Mouse (Mus musculus): Measurements from ENCODE around the gene Elf2. TPM values are rescaled to one million over a fixed set of nuclear protein-coding genes. Genes with fewer than 3 reads are reported as not detected.
A peak's percentile ranks its signal among the peaks of the same experiment; 100 is the strongest.

Elf2 gene
- polyA plus RNA-seq, 1 experiment from 2014 or later: 37.9 TPM

DNA sequence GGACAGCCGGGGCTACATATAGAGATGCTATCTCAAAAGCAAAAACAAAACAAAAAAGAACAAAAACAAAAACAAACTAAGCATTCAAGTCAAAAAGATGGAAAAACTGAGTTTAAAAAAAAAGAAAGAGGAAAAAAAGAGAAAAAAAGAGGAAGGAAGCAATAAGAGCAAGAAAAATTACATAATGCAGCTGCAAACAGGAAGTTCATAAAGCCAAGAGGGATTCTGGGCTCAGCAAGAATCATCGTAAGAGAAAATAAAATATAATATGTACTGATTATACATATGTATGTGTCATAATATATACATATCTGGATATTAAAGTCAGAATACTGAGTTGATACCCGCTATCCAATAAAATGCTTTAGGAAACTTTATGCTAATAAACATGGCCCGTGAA lies 58.7 kb downstream of the Elf2 start:
- no peak for DNase-seq (ENCODE audit: low spot score)
- Histone ChIP-seq H3K36me3 (peaks cover 9% of the 10 kb centered on the region), H3K9me3 (replicated peaks) (no peaks in the 10 kb centered on the region), H3K4me3 (no peak overlapping the region), H3K4me1 (peaks cover 11% of the 10 kb centered on the region), H3K27me3 (ENCODE audit: low read depth, poor library complexity, severe bottlenecking) (no peaks in the 10 kb centered on the region), H3K27ac (replicated peaks) (no peak overlapping the region)
- 93% methylated on average over 4 of the region's 4 CpGs for WGBS

- H3K36me3 ChIP-seq: peaks cover 1% of the 10 kb centered on the region; the same call in 1 of the 2 replicates
- H3K4me1 ChIP-seq: peaks cover 20% of the 10 kb centered on the region
- DNase-seq (ENCODE audit: low spot score): no peak
- no peaks in the 10 kb centered on the region for H3K9me3 ChIP-seq (replicated peaks)
- H3K27me3 ChIP-seq (ENCODE audit: low read depth, poor library complexity, severe bottlenecking): no peaks in the 10 kb centered on the region
- H3K4me3 ChIP-seq: peak overlapping the region; percentile 99; the same call in 1 of the 2 replicates
- 76% methylated on average over 4 of the region's 4 CpGs for WGBS
- no peak overlapping the region for H3K27ac ChIP-seq (replicated peaks)
Measured at GRCm38 (mm10) chr3:51278433-51278832, 62.0 kb downstream of the Elf2 start.

GRCm38 (mm10) chr3:51277201-51278150 lies 63.0 kb downstream of the Elf2 start:
- Histone ChIP-seq H3K4me3 (peak overlapping the region; percentile 99), H3K36me3 (peaks cover 5% of the 10 kb centered on the region; the same call in 1 of the 2 replicates), H3K27ac (replicated peaks) (peak overlapping the region; percentile 98), H3K9me3 (replicated peaks) (no peaks in the 10 kb centered on the region), H3K4me1 (peaks cover 20% of the 10 kb centered on the region), H3K27me3 (ENCODE audit: low read depth, poor library complexity, severe bottlenecking) (no peaks in the 10 kb centered on the region)
- peak; percentile 83 for DNase-seq (ENCODE audit: low spot score)
- WGBS: 1% methylated on average over 75 of the region's 75 CpGs

GRCm38 (mm10) chr3:51276421-51277111 lies 63.9 kb downstream of the Elf2 start:
- WGBS: under 1% methylated on average over 91 of the region's 93 CpGs
- H3K27ac ChIP-seq (replicated peaks): peak overlapping the region; percentile 98
- peak overlapping the region; percentile 99 for H3K4me3 ChIP-seq
- H3K36me3 ChIP-seq: peaks cover 5% of the 10 kb centered on the region; the same call in 1 of the 2 replicates
- no peaks in the 10 kb centered on the region for H3K27me3 ChIP-seq (ENCODE audit: low read depth, poor library complexity, severe bottlenecking)
- DNase-seq (ENCODE audit: low spot score): peak; percentile 66
- no peaks in the 10 kb centered on the region for H3K9me3 ChIP-seq (replicated peaks)
- H3K4me1 ChIP-seq: peaks cover 20% of the 10 kb centered on the region

DNA sequence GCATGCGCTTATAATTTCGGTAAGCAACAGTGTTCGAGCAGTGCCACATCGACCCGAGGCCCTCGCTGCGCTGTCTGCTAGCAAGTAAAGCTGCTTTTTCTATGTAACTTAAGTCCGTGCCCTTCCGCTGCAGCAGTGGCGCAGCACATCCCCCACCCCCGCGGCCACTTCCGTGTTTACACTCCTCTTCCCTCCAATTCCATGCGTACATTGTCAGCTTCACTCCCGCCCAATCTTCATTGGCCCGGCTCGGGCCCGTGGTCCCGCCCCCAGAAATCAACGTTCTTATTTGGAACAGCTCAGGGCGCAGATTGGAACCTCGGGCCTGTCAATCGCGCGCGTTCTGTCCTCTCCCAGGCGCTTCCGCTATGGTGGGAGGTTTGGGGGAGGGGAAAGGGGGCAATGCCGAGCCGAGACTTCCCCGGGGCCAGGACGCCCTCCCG lies 64.5 kb downstream of the Elf2 start:
- under 1% methylated on average over 33 of the region's 33 CpGs for WGBS
- Histone ChIP-seq H3K27ac (replicated peaks) (peak overlapping the region; percentile 98), H3K27me3 (ENCODE audit: low read depth, poor library complexity, severe bottlenecking) (no peaks in the 10 kb centered on the region), H3K4me3 (peak overlapping the region; percentile 99), H3K4me1 (peaks cover 20% of the 10 kb centered on the region), H3K36me3 (peaks cover 5% of the 10 kb centered on the region; the same call in 1 of the 2 replicates), H3K9me3 (replicated peaks) (no peaks in the 10 kb centered on the region)
- DNase-seq (ENCODE audit: low spot score): peak; percentile 99

DNA sequence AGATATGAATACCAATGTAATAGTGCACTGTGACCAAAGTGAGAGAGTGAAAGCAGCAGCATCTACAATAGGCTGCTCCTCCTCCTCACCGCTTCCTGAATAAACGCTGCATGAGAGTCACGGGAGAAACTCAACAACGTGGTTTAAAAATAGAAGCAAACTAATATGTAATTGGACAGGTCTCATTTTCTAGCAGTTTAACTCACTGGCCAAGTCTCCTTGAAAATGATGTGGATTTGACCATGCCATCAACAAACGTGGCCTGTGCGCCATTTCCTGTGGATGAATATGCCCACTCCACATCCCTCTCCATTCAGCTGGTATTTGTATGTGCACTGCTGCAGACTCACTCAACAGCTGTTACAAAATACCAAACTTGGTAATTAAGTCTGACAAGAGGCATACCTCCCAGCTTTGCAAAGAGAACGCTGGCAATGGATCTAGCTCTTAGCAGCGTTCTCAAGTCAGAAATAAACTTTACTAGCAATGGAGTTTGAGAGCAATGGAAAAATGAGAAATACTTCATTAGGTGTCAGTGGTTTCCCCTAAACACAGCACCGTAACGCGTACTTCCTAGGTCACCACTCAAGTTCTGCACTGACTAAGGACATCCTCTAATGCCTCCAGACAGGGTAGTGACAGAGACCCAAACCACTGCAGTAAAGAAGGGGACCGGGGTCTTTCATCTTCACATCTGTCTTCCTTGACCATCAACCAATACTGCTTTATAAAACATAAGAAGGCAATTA lies 70.2 kb downstream of the Elf2 start:
- no peak overlapping the region for H3K4me3 ChIP-seq
- WGBS: 90% methylated on average over 12 of the region's 12 CpGs
- H3K27me3 ChIP-seq (ENCODE audit: low read depth, poor library complexity, severe bottlenecking): no peaks in the 10 kb centered on the region
- peaks cover 3% of the 10 kb centered on the region for H3K4me1 ChIP-seq
- DNase-seq (ENCODE audit: low spot score): no peak
- H3K9me3 ChIP-seq (replicated peaks): no peaks in the 10 kb centered on the region
- H3K36me3 ChIP-seq: peaks cover 20% of the 10 kb centered on the region
- H3K27ac ChIP-seq (replicated peaks): no peak overlapping the region

- H3K27me3 ChIP-seq (ENCODE audit: low read depth, poor library complexity, severe bottlenecking): no peaks in the 10 kb centered on the region
- no peaks in the 10 kb centered on the region for H3K9me3 ChIP-seq (replicated peaks)
- 92% methylated on average over 12 of the region's 12 CpGs for WGBS
- H3K27ac ChIP-seq (replicated peaks): no peak overlapping the region
- no peak overlapping the region for H3K4me3 ChIP-seq
- no peak for DNase-seq (ENCODE audit: low spot score)
- peaks cover 37% of the 10 kb centered on the region for H3K36me3 ChIP-seq
- no peaks in the 10 kb centered on the region for H3K4me1 ChIP-seq
Measured at GRCm38 (mm10) chr3:51268434-51268833, 72.0 kb downstream of the Elf2 start.

- DNase-seq (ENCODE audit: low spot score): no peak
- no peaks in the 10 kb centered on the region for H3K4me1 ChIP-seq
- no peak overlapping the region for H3K4me3 ChIP-seq
- H3K27ac ChIP-seq (replicated peaks): no peak overlapping the region
- H3K36me3 ChIP-seq: peaks cover 87% of the 10 kb centered on the region
- WGBS: 90% methylated on average over 8 of the region's 8 CpGs
- H3K9me3 ChIP-seq (replicated peaks): no peaks in the 10 kb centered on the region
- no peaks in the 10 kb centered on the region for H3K27me3 ChIP-seq (ENCODE audit: low read depth, poor library complexity, severe bottlenecking)
Measured at GRCm38 (mm10) chr3:51262942-51263341, 77.5 kb downstream of the Elf2 start.

GRCm38 (mm10) chr3:51258070-51258469 lies 82.4 kb downstream of the Elf2 start:
- Histone ChIP-seq H3K4me1 (no peaks in the 10 kb centered on the region), H3K27me3 (ENCODE audit: low read depth, poor library complexity, severe bottlenecking) (no peaks in the 10 kb centered on the region), H3K27ac (replicated peaks) (no peak overlapping the region), H3K4me3 (no peak overlapping the region), H3K36me3 (peaks cover 99% of the 10 kb centered on the region), H3K9me3 (replicated peaks) (no peaks in the 10 kb centered on the region)
- no peak for DNase-seq (ENCODE audit: low spot score)
- 97% methylated on average over 5 of the region's 5 CpGs for WGBS

DNA sequence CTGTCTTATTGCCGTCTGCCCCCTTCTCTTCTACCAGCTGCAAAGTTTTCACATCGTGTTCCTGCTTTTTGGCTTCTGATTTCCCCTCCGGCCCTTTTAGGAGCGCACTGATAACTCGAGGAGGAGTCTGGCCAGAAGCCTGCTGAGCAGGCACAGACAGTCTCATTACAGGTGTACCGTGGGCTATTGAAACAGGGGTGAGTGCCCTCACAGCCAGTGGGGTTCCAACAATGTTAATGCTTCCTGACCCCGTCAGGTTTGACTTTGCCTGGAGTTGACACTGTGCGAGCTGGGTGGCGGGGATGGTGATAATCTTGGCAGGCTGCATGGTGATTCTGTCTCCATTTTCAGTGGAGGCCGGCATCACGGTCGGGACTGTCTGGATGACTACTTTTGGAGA lies 84.0 kb downstream of the Elf2 start:
- Histone ChIP-seq H3K9me3 (replicated peaks) (no peaks in the 10 kb centered on the region), H3K27me3 (ENCODE audit: low read depth, poor library complexity, severe bottlenecking) (no peaks in the 10 kb centered on the region), H3K27ac (replicated peaks) (no peak overlapping the region), H3K4me3 (no peak overlapping the region), H3K4me1 (no peaks in the 10 kb centered on the region), H3K36me3 (peaks cover 99% of the 10 kb centered on the region)
- whole genome bisulfite sequencing: 93% methylated on average over 12 of the region's 12 CpGs
- no peak for DNase-seq (ENCODE audit: low spot score)

DNA sequence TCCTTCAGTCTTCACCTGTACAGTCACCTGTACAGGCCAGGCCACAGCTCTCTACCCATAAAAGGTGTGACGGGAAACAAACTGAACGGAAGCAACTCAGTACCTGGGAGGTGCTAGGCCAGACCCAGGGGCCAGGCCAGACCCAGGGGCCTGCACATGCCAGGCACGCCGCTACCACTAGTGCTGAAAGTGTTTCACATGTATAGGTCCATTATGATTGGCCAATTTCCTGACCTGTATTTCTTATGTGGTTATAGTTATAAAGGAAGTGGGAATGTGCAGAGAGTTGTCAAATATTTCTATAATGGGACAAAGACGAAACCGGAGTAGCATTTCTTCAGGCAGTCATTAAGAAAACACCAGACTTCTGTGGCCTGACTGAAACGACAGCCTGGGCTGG lies 85.7 kb downstream of the Elf2 start:
- Histone ChIP-seq H3K27ac (replicated peaks) (no peak overlapping the region), H3K36me3 (peaks cover 99% of the 10 kb centered on the region), H3K4me3 (no peak overlapping the region), H3K4me1 (no peaks in the 10 kb centered on the region), H3K27me3 (ENCODE audit: low read depth, poor library complexity, severe bottlenecking) (no peaks in the 10 kb centered on the region), H3K9me3 (replicated peaks) (no peaks in the 10 kb centered on the region)
- 93% methylated on average over 7 of the region's 7 CpGs for WGBS
- no peak for DNase-seq (ENCODE audit: low spot score)

- WGBS: 90% methylated on average over 12 of the region's 12 CpGs
- H3K27me3 ChIP-seq (ENCODE audit: low read depth, poor library complexity, severe bottlenecking): no peaks in the 10 kb centered on the region
- no peak for DNase-seq (ENCODE audit: low spot score)
- no peak overlapping the region for H3K27ac ChIP-seq (replicated peaks)
- no peaks in the 10 kb centered on the region for H3K9me3 ChIP-seq (replicated peaks)
- no peak overlapping the region for H3K4me3 ChIP-seq
- H3K4me1 ChIP-seq: no peaks in the 10 kb centered on the region
- H3K36me3 ChIP-seq: peaks cover 98% of the 10 kb centered on the region
Measured at GRCm38 (mm10) chr3:51252689-51253402, 87.6 kb downstream of the Elf2 start.

Data from midbrain, embryonic 10.5 days (tissue).